Mouse (Mus musculus) T-cell, adult 66 days (primary cell): ENCODE data around the gene Olfr1101. TPM values are rescaled to one million over a fixed set of nuclear protein-coding genes. Genes with fewer than 3 reads are reported as not detected.

Experiments used
- total RNA-seq, 2 experiments: library from RNA; stranded (reverse); gene quantifications; 3 replicates in 1 of 2; 4 replicates in 1 of 2; pipeline ENCODE4 v1.2.4; 2023

Gene Olfr1101
- total RNA-seq = not detected

GRCm38 (mm10) chr2:86991121-86991520, at the start of gene Olfr1101:
Olfr1101 (minus strand) TSS chr2:86991221.

GRCm38 (mm10) chr2:87036431-87036830, 45.4 kb upstream of the Olfr1101 start, which contains the start of gene Olfr1105:
Olfr1105 (minus strand) TSS chr2:87036531.

GRCm38 (mm10) chr2:87026980-87027379, 36.0 kb upstream of the Olfr1101 start, which contains the start of gene Olfr1104:
Olfr1104 (minus strand) TSS chr2:87027080.

GRCm38 (mm10) chr2:86998098-86998497, 7.1 kb upstream of the Olfr1101 start, which contains the start of gene Olfr1102:
Olfr1102 (plus strand) TSS chr2:86998398.

GRCm38 (mm10) chr2:86979854-86980253, 11.2 kb downstream of the Olfr1101 start, which contains the start of gene Olfr1100:
Olfr1100 (minus strand) TSS chr2:86979954.

GRCm38 (mm10) chr2:86960593-86960992, 30.4 kb downstream of the Olfr1101 start, which contains the start of gene Olfr1099:
Olfr1099 (minus strand) TSS chr2:86960693.

Other genes with a start within 250 kb of the Olfr1101 start
- gene Olfr1090, start 232.2 kb downstream of the Olfr1101 start, total RNA-seq = not detected
- gene Olfr1093, start 208.7 kb downstream of the Olfr1101 start, total RNA-seq = not detected
- not detected for gene Olfr141, start 181.2 kb downstream of the Olfr1101 start, total RNA-seq
- gene Olfr1094, start 166.6 kb downstream of the Olfr1101 start, total RNA-seq = not detected
- not detected for gene Olfr1095, start 139.5 kb downstream of the Olfr1101 start, total RNA-seq
- gene Gm13723, start 116.4 kb downstream of the Olfr1101 start, total RNA-seq = not detected
- not detected for gene Olfr1097, start 99.0 kb downstream of the Olfr1101 start, total RNA-seq
- not detected for gene Olfr1098, start 66.7 kb downstream of the Olfr1101 start, total RNA-seq
- not detected for gene Olfr1099, start 30.5 kb downstream of the Olfr1101 start, total RNA-seq
- not detected for gene Olfr1100, start 11.3 kb downstream of the Olfr1101 start, total RNA-seq
- gene Olfr1102, start 7.2 kb upstream of the Olfr1101 start, total RNA-seq = not detected
- not detected for gene Olfr1104, start 35.9 kb upstream of the Olfr1101 start, total RNA-seq
- gene Olfr1105, start 45.3 kb upstream of the Olfr1101 start, total RNA-seq = not detected
- gene Olfr1106, start 61.1 kb upstream of the Olfr1101 start, total RNA-seq = not detected
- gene Olfr1107, start 84.6 kb upstream of the Olfr1101 start, total RNA-seq = not detected
- not detected for gene Olfr1109, start 104.8 kb upstream of the Olfr1101 start, total RNA-seq
- not detected for gene Olfr259, start 123.3 kb upstream of the Olfr1101 start, total RNA-seq
- gene Olfr1110, start 149.1 kb upstream of the Olfr1101 start, total RNA-seq = not detected
- not detected for gene Olfr1111, start 161.4 kb upstream of the Olfr1101 start, total RNA-seq
- not detected for gene Olfr1112, start 196.6 kb upstream of the Olfr1101 start, total RNA-seq
- not detected for gene Olfr1113, start 217.7 kb upstream of the Olfr1101 start, total RNA-seq